Mouse (Mus musculus) heart, postnatal 25 days (tissue): ENCODE results near the gene Axin2. TPM values are rescaled to one million over a fixed set of nuclear protein-coding genes. Genes with fewer than 3 reads are reported as not detected.
"Not testable (repeated sequence)": the region's sequence is repeated elsewhere in the genome, so short reads cannot be mapped to it uniquely, and the experiment has no call there.

Source experiments
- DNase-seq: peaks from one replicate; pipeline ENCODE4 v3.0.0; 2022; ENCODE audit warnings: low spot score
- intact Hi-C: fragments of 180-260 bp; cut with DNase I; formaldehyde crosslinking; loops from one replicate; pipeline ENCODE4 v1.15.1; 2025
- total RNA-seq, 2 experiments: library from RNA; stranded (reverse); gene quantifications; 2 replicates each; pipeline ENCODE4 v1.2.3; 2021

Axin2 gene
- 1 to 10 TPM; 5.2 to 6.0 TPM for total RNA-seq

GRCm38 (mm10) chr11:108920158-108920635 lies at the start of gene Axin2:
TSS of gene Axin2 (plus strand) at chr11:108920349.
- DNase-seq = peak; percentile 84
- intact Hi-C loops = loop anchor here (5.0 kb wide), 1 partner anchor 257 kb away; no protein-coding TSS in a partner anchor

GRCm38 (mm10) chr11:108871284-108871683 lies 48.9 kb upstream of the Axin2 start:
- intact Hi-C loops, DNase-seq: not testable (repeated sequence)

GRCm38 (mm10) chr11:108871748-108872147 lies 48.4 kb upstream of the Axin2 start:
- intact Hi-C loops = no loop called here
- no peak for DNase-seq

- DNase-seq = no peak
- intact Hi-C loops = no loop called here
Observed at GRCm38 (mm10) chr11:108876633-108877205, 43.4 kb upstream of the Axin2 start.

- DNase-seq = no peak
- intact Hi-C loops = no loop called here
Observed at GRCm38 (mm10) chr11:108877520-108877919, 42.6 kb upstream of the Axin2 start.

- intact Hi-C loops = no loop called here
- peak; percentile 26 for DNase-seq
Observed at GRCm38 (mm10) chr11:108880546-108880945, 39.6 kb upstream of the Axin2 start.

GRCm38 (mm10) chr11:108881662-108882061 lies 38.5 kb upstream of the Axin2 start:
- intact Hi-C loops = no loop called here
- DNase-seq = no peak

GRCm38 (mm10) chr11:108885276-108885896 lies 34.8 kb upstream of the Axin2 start:
- intact Hi-C loops = no loop called here
- no peak for DNase-seq

GRCm38 (mm10) chr11:108886060-108886459 lies 34.1 kb upstream of the Axin2 start:
- intact Hi-C loops = no loop called here
- DNase-seq = no peak

- no peak for DNase-seq
- intact Hi-C loops = no loop called here
Observed at GRCm38 (mm10) chr11:108889121-108889520, 31.0 kb upstream of the Axin2 start.

GRCm38 (mm10) chr11:108890544-108890943 lies 29.6 kb upstream of the Axin2 start:
- no peak for DNase-seq
- intact Hi-C loops = no loop called here

- DNase-seq = peak; percentile 33
- intact Hi-C loops = no loop called here
Observed at GRCm38 (mm10) chr11:108891111-108891870, 28.9 kb upstream of the Axin2 start.

- intact Hi-C loops = no loop called here
- no peak for DNase-seq
Observed at GRCm38 (mm10) chr11:108891871-108892380, 28.2 kb upstream of the Axin2 start.

- no peak for DNase-seq
- intact Hi-C loops = no loop called here
Observed at GRCm38 (mm10) chr11:108892406-108892805, 27.7 kb upstream of the Axin2 start.

- intact Hi-C loops = no loop called here
Observed at GRCm38 (mm10) chr11:108893232-108893790, 26.8 kb upstream of the Axin2 start.

GRCm38 (mm10) chr11:108893855-108894510 lies 26.2 kb upstream of the Axin2 start:
- intact Hi-C loops = no loop called here

More at GRCm38 (mm10) chr11:108893232-108893790, 26.8 kb upstream of the Axin2 start:
- no peak for DNase-seq

GRCm38 (mm10) chr11:108897034-108897433 lies 23.1 kb upstream of the Axin2 start:
- intact Hi-C loops = no loop called here
- DNase-seq = no peak

More at GRCm38 (mm10) chr11:108893855-108894510, 26.2 kb upstream of the Axin2 start:
- DNase-seq = no peak

- DNase-seq = no peak
- intact Hi-C loops = no loop called here
Observed at GRCm38 (mm10) chr11:108898063-108898462, 22.1 kb upstream of the Axin2 start.

GRCm38 (mm10) chr11:108898483-108898882 lies 21.7 kb upstream of the Axin2 start:
- intact Hi-C loops = no loop called here
- no peak for DNase-seq
